Mouse (Mus musculus) lung, embryonic 14.5 days (tissue): ENCODE measurements around the gene Grem1. TPM values are rescaled to one million over a fixed set of nuclear protein-coding genes. Genes with fewer than 3 reads are reported as not detected.

Source experiments
- ATAC-seq: fragments of 200-750 bp; cut with Nextera tagmentation; 2 replicates; pipeline ENCODE4 v1.8.0; 2017; ENCODE audit warnings: mild to moderate bottlenecking, moderate TSS enrichment, moderate library complexity; ENCODE audit not compliant: insufficient read depth
- DNase-seq: peaks from one replicate; pipeline ENCODE4 v3.0.0-alpha.2; 2015
- H3K27ac ChIP-seq: fragments of 300-500 bp; sonication (generic); 2 replicates; pipeline ENCODE4 v1.5.1; 2014; ENCODE audit warnings: low read depth, mild to moderate bottlenecking, moderate library complexity
- H3K27me3 ChIP-seq: fragments of 300-500 bp; sonication (generic); 2 replicates; pipeline ENCODE4 v1.6.1; 2014; ENCODE audit warnings: low read length, control low read depth; ENCODE audit not compliant: insufficient read depth
- H3K36me3 ChIP-seq: fragments of 300-500 bp; sonication (generic); 2 replicates; pipeline ENCODE4 v1.6.1; 2014; ENCODE audit warnings: control low read depth; ENCODE audit not compliant: insufficient read depth
- H3K4me1 ChIP-seq: fragments of 300-500 bp; sonication (generic); 2 replicates; pipeline ENCODE4 v1.6.1; 2014; ENCODE audit warnings: antibody characterized with exemption, control low read depth; ENCODE audit not compliant: insufficient read depth
- H3K4me2 ChIP-seq: fragments of 300-500 bp; sonication (generic); 2 replicates; pipeline ENCODE4 v1.6.1; 2014; ENCODE audit warnings: mild to moderate bottlenecking
- H3K4me3 ChIP-seq: fragments of 300-500 bp; sonication (generic); 2 replicates; pipeline ENCODE4 v1.5.1; 2014; ENCODE audit warnings: low read depth, low read length
- H3K9ac ChIP-seq: fragments of 300-500 bp; sonication (generic); 2 replicates; pipeline ENCODE4 v1.6.1; 2014
- H3K9me3 ChIP-seq: fragments of 300-500 bp; sonication (generic); 2 replicates; pipeline ENCODE4 v1.6.1; 2016; ENCODE audit warnings: low read depth, low read length, control low read depth
- CTCF ChIP-seq: IDR thresholded peaks from 2 replicates; pipeline ENCODE4 v1.5.1; 2016; ENCODE audit warnings: antibody characterized with exemption, low read depth
- WGBS: fragments of 180-500 bp; shearing (Covaris S2); extraction: QIAGEN DNeasy Blood & Tissue Kit; methylation state at CpG from one replicate; pipeline ENCODE4 v1.1.7; 2014; 5-methylcytosine and 5-hydroxymethylcytosine counted together
- polyA plus RNA-seq: library from polyadenylated mRNA; unstranded; fragments of >200 nt; fragmentation: Nextera tagmentation; extraction: Ambion mirVana; gene quantifications from 2 replicates; pipeline ENCODE4 v1.2.1, GENCODE M21; 2014

Grem1 gene
- polyA plus RNA-seq: 0.20 and 0.37 TPM in 2 replicates

- peaks cover 7% of the 10 kb centered on the region; the same call in 1 of the 2 replicates for H3K4me1 ChIP-seq
- peak; percentile 32; the same call in 1 of the 2 replicates for ATAC-seq
- peak within 1 kb of the TSS; percentile 89 for H3K4me2 ChIP-seq
- under 1% methylated on average over 63 of the region's 64 CpGs for WGBS
- peaks cover 44% of the 10 kb centered on the region for H3K27me3 ChIP-seq
- TF ChIP-seq CTCF: no peak
- H3K4me3 ChIP-seq: peak within 1 kb of the TSS; percentile 45
- peak; percentile 26 for DNase-seq
- H3K27ac ChIP-seq: no peak within 1 kb of the TSS
- H3K36me3 ChIP-seq: no peaks in the 10 kb centered on the region
- H3K9ac ChIP-seq: peak within 1 kb of the TSS; percentile 20; the same call in 1 of the 2 replicates
- H3K9me3 ChIP-seq: no peaks in the 10 kb centered on the region
Measured at GRCm38 (mm10) chr2:113758311-113759161, at the start of gene Grem1. TSS of gene Grem1 (minus strand) at chr2:113758646.

GRCm38 (mm10) chr2:113807640-113808039, 49.2 kb upstream of the Grem1 start:
- peak; percentile 79 for TF ChIP-seq CTCF
- no peaks in the 10 kb centered on the region for H3K9me3 ChIP-seq
- peak; percentile 83 for DNase-seq
- H3K4me3 ChIP-seq: no peak overlapping the region
- no peaks in the 10 kb centered on the region for H3K36me3 ChIP-seq
- H3K9ac ChIP-seq: no peak overlapping the region
- no peaks in the 10 kb centered on the region for H3K27me3 ChIP-seq
- peak; percentile 62; the same call in 1 of the 2 replicates for ATAC-seq
- H3K27ac ChIP-seq: no peak overlapping the region
- H3K4me2 ChIP-seq: no peak overlapping the region
- 22% methylated on average over 9 of the region's 9 CpGs for WGBS
- no peaks in the 10 kb centered on the region for H3K4me1 ChIP-seq

- 69% methylated on average over 10 of the region's 10 CpGs for WGBS
- H3K36me3 ChIP-seq: no peaks in the 10 kb centered on the region
- no peaks in the 10 kb centered on the region for H3K27me3 ChIP-seq
- no peak for TF ChIP-seq CTCF
- H3K9ac ChIP-seq: no peak overlapping the region
- no peak overlapping the region for H3K27ac ChIP-seq
- ATAC-seq (no peak), DNase-seq (no peak)
- no peak overlapping the region for H3K4me3 ChIP-seq
- H3K9me3 ChIP-seq: no peaks in the 10 kb centered on the region
- H3K4me2 ChIP-seq: no peak overlapping the region
- no peaks in the 10 kb centered on the region for H3K4me1 ChIP-seq
Measured at GRCm38 (mm10) chr2:113806851-113807577, 48.6 kb upstream of the Grem1 start.

- Histone ChIP-seq H3K9me3 (no peaks in the 10 kb centered on the region), H3K36me3 (no peaks in the 10 kb centered on the region), H3K4me1 (no peaks in the 10 kb centered on the region), H3K9ac (no peak overlapping the region), H3K27me3 (no peaks in the 10 kb centered on the region), H3K4me2 (no peak overlapping the region), H3K4me3 (no peak overlapping the region), H3K27ac (no peak overlapping the region)
- TF ChIP-seq CTCF: no peak
- no peak for ATAC-seq
- whole genome bisulfite sequencing: 76% methylated on average over 4 of the region's 4 CpGs
- DNase-seq: no peak
Measured at GRCm38 (mm10) chr2:113805765-113806164, 47.3 kb upstream of the Grem1 start.

GRCm38 (mm10) chr2:113803753-113804152, 45.3 kb upstream of the Grem1 start:
- no peak overlapping the region for H3K4me3 ChIP-seq
- no peak overlapping the region for H3K27ac ChIP-seq
- H3K36me3 ChIP-seq: no peaks in the 10 kb centered on the region
- H3K4me1 ChIP-seq: no peaks in the 10 kb centered on the region
- no peaks in the 10 kb centered on the region for H3K9me3 ChIP-seq
- DNase-seq: no peak
- no peaks in the 10 kb centered on the region for H3K27me3 ChIP-seq
- H3K4me2 ChIP-seq: no peak overlapping the region
- ATAC-seq: no peak
- no peak overlapping the region for H3K9ac ChIP-seq
- TF ChIP-seq CTCF: no peak
- WGBS: 31% methylated on average over 1 of the region's 1 CpGs

- H3K27ac ChIP-seq: no peak overlapping the region
- H3K27me3 ChIP-seq: no peaks in the 10 kb centered on the region
- H3K36me3 ChIP-seq: no peaks in the 10 kb centered on the region
- DNase-seq: no peak
- 61% methylated on average over 5 of the region's 5 CpGs for WGBS
- H3K4me2 ChIP-seq: no peak overlapping the region
- ATAC-seq: no peak
- no peaks in the 10 kb centered on the region for H3K4me1 ChIP-seq
- H3K9me3 ChIP-seq: no peaks in the 10 kb centered on the region
- no peak overlapping the region for H3K4me3 ChIP-seq
- H3K9ac ChIP-seq: no peak overlapping the region
- TF ChIP-seq CTCF: no peak
Measured at GRCm38 (mm10) chr2:113800846-113801245, 42.4 kb upstream of the Grem1 start.

- DNase-seq (no peak), ATAC-seq (no peak)
- Histone ChIP-seq H3K4me2 (no peak overlapping the region), H3K36me3 (no peaks in the 10 kb centered on the region), H3K27me3 (no peaks in the 10 kb centered on the region), H3K27ac (no peak overlapping the region), H3K4me3 (no peak overlapping the region), H3K4me1 (no peaks in the 10 kb centered on the region), H3K9me3 (no peaks in the 10 kb centered on the region), H3K9ac (no peak overlapping the region)
- WGBS: 62% methylated on average over 13 of the region's 13 CpGs
- no peak for TF ChIP-seq CTCF
Measured at GRCm38 (mm10) chr2:113798605-113799004, 40.2 kb upstream of the Grem1 start.
